ENCODE assay signal across 15 mouse cellular contexts in genomic region chr10:91437917-91438316, GRCm38 (mm10).
"Had no signal": no experiment of that assay in that cellular context is flagged by ENCODE, and none has a peak within 500 bp of the region (broad histone marks: within the 10 kb centered on the region; RNA-seq: fewer than 3 reads in every experiment).

No protein-coding gene starts in this region.

- H3K9ac ChIP-seq: neural tube, embryonic 15.5 days; stomach, embryonic 15.5 days had no signal

- DNase-seq: retina, postnatal 1 day; right cerebral cortex, adult 18-20 months; right cerebral cortex, postnatal 14 days; right cerebral cortex, postnatal 25 days; right cerebral cortex, postnatal 4 days; spleen, adult 18-20 months; thymus, adult 18-20 months; thymus, adult 2 months; thymus, postnatal 14 days; thymus, postnatal 25 days; thymus, postnatal 36 days; thymus, postnatal 4 days had no signal

- H3K9me3 ChIP-seq: neural tube, embryonic 15.5 days; stomach, embryonic 15.5 days had no signal

- H3K27me3 ChIP-seq: neural tube, embryonic 15.5 days; stomach, embryonic 15.5 days had no signal

- H3K4me2 ChIP-seq: neural tube, embryonic 15.5 days; stomach, embryonic 15.5 days had no signal

- H3K27ac ChIP-seq: neural tube, embryonic 15.5 days; stomach, embryonic 15.5 days; stomach, postnatal 0 days had no signal

- H3K36me3 ChIP-seq: neural tube, embryonic 15.5 days; stomach, embryonic 15.5 days had no signal

- H3K4me3 ChIP-seq: neural tube, embryonic 15.5 days; stomach, embryonic 15.5 days had no signal
